In genomic region chr13:36497346-36497745, GRCm38 (mm10) we compare ENCODE assay signal across 10 mouse cellular contexts.
A peak's percentile ranks its signal among the peaks of the same experiment; 100 is the strongest.
DNase-seq lines count a peak whose midpoint lies in the region; ATAC-seq and TF ChIP-seq lines count a peak whose summit lies in the region.
"Had no signal": no experiment of that assay in that cellular context is flagged by ENCODE, and none has a peak within 500 bp of the region (broad histone marks: within the 10 kb centered on the region; RNA-seq: fewer than 3 reads in every experiment).

No protein-coding gene starts in this region.

- no peak overlapping the region for H3K4me2 ChIP-seq in liver, embryonic 12.5 days
- H3K4me2 ChIP-seq: heart, embryonic 15.5 days had no signal

- H3K4me3 ChIP-seq in liver, adult 2 months (ENCODE audit: insufficient read depth, low read depth, low read length), result no peak overlapping the region
- H3K4me3 ChIP-seq in liver, embryonic 12.5 days, result no peak overlapping the region
- no peak overlapping the region for H3K4me3 ChIP-seq in cerebellum, adult 2 months (replicated peaks; ENCODE audit: insufficient read depth, low read depth, low read length)
- H3K4me3 ChIP-seq: heart, embryonic 15.5 days had no signal

- DNase-seq in liver, adult 2 months (ENCODE audit: extremely low read depth, low read depth, low spot score), result peak; percentile 94
- peak; percentile 25 to 48 for DNase-seq in cerebellum, adult 2 months
- peak; percentile 66 to 67 for DNase-seq in heart, postnatal 14 days
- peak; percentile 76 for DNase-seq in lung, postnatal 25 days (ENCODE audit: low spot score)
- DNase-seq in layer of hippocampus, postnatal 10 days (ENCODE audit: low spot score in 2 of 2), result no peak
- no peak for DNase-seq in frontal cortex, adult 2 months (ENCODE audit: extremely low spot score in 1 of 2, low spot score in 1 of 2)
- DNase-seq: spleen, adult 18-20 months had no signal

- no peaks in the 10 kb centered on the region for H3K36me3 ChIP-seq in liver, adult 2 months (ENCODE audit: control insufficient read depth, insufficient read depth, low read length)
- no peaks in the 10 kb centered on the region for H3K36me3 ChIP-seq in liver, embryonic 12.5 days
- H3K36me3 ChIP-seq: heart, embryonic 15.5 days had no signal

- WGBS in liver, adult 2 months, result 20% methylated on average over 4 of the region's 4 CpGs
- 71% methylated on average over 4 of the region's 4 CpGs for whole genome bisulfite sequencing in liver, embryonic 12.5 days (ENCODE audit: insufficient replicate concordance)
- WGBS in cerebellum, adult 2 months, result 27% methylated on average over 4 of the region's 4 CpGs

- intact Hi-C loops in heart, postnatal 14 days (cut with DNase I), result no loop called here

- H3K4me1 ChIP-seq in liver, adult 2 months (ENCODE audit: control insufficient read depth, insufficient read depth, low read length), result peaks cover 2% of the 10 kb centered on the region; the same call in 1 of the 2 replicates
- no peaks in the 10 kb centered on the region for H3K4me1 ChIP-seq in liver, embryonic 12.5 days
- no peaks in the 10 kb centered on the region for H3K4me1 ChIP-seq in cerebellum, adult 2 months (ENCODE audit: control insufficient read depth, insufficient read depth, low read length)
- H3K4me1 ChIP-seq: heart, embryonic 15.5 days had no signal

- H3K9ac ChIP-seq in liver, adult 2 months (ENCODE audit: low read depth, low read length), result no peak overlapping the region
- no peak overlapping the region for H3K9ac ChIP-seq in liver, embryonic 12.5 days
- H3K9ac ChIP-seq: heart, embryonic 15.5 days had no signal

- H3K27me3 ChIP-seq in liver, adult 2 months (ENCODE audit: control insufficient read depth, insufficient read depth, low read length), result no peaks in the 10 kb centered on the region
- H3K27me3 ChIP-seq in liver, embryonic 12.5 days (replicated peaks), result no peaks in the 10 kb centered on the region
- H3K27me3 ChIP-seq in cerebellum, adult 2 months (ENCODE audit: control insufficient read depth, insufficient read depth, low read length), result no peaks in the 10 kb centered on the region
- H3K27me3 ChIP-seq: heart, embryonic 15.5 days had no signal

- TF ChIP-seq POLR2A in liver, adult 2 months (IDR thresholded peaks at IDR 0.05; ENCODE audit: extremely low read depth, insufficient read depth, low read length), result no peak
- TF ChIP-seq POLR2A in cerebellum, adult 2 months (IDR thresholded peaks at IDR 0.05; ENCODE audit: borderline replicate concordance, insufficient read depth, low read length), result no peak

- no peak for ATAC-seq in liver, embryonic 12.5 days
- ATAC-seq in activated CD4-positive, CD25-positive, alpha-beta regulatory T cell, adult 4 months, result no peak

- TF ChIP-seq CTCF in liver, adult 2 months (IDR thresholded peaks at IDR 0.05; ENCODE audit: low read depth, low read length), result no peak
- no peak for TF ChIP-seq CTCF in cerebellum, adult 2 months (IDR thresholded peaks at IDR 0.05; ENCODE audit: borderline replicate concordance, insufficient read depth, low read depth, low read length)

- H3K9me3 ChIP-seq in liver, embryonic 12.5 days (replicated peaks), result no peaks in the 10 kb centered on the region
- H3K9me3 ChIP-seq: heart, embryonic 15.5 days had no signal

- no peaks in the 10 kb centered on the region for H3K79me2 ChIP-seq in liver, adult 2 months (ENCODE audit: control insufficient read depth, insufficient read depth, low read length)

- H3K27ac ChIP-seq in liver, adult 2 months (replicated peaks; ENCODE audit: insufficient read depth, low read depth, low read length), result peak overlapping the region; percentile 43; the same call in 1 of the 2 replicates
- no peak overlapping the region for H3K27ac ChIP-seq in liver, embryonic 12.5 days
- no peak overlapping the region for H3K27ac ChIP-seq in cerebellum, adult 2 months (ENCODE audit: insufficient read depth, low read length)
- H3K27ac ChIP-seq: heart, embryonic 15.5 days had no signal

Comparison
In these comparisons a context has a peak if more than half of its experiments do, and no peak if none do; other contexts are left out.
1. DNase-seq: peak in liver, adult 2 months (single experiment), cerebellum, adult 2 months (2 of 2), heart, postnatal 14 days (2 of 2) and lung, postnatal 25 days (single experiment); none in layer of hippocampus, postnatal 10 days (0 of 2) and frontal cortex, adult 2 months (0 of 2).